Mouse (Mus musculus): ENCODE measurements around the gene Adam20.
"Not testable (repeated sequence)": the region's sequence is repeated elsewhere in the genome, so short reads cannot be mapped to it uniquely, and the experiment has no call there.

Adam20 gene

GRCm38 (mm10) chr8:40792973-40793372, at the start of gene Adam20:
Adam20 (plus strand) TSS chr8:40793273.
- DNase-seq (ENCODE audit: low read depth, low spot score) = not testable (repeated sequence)

GRCm38 (mm10) chr8:40751908-40752307, 41.2 kb upstream of the Adam20 start, which contains the start of gene Adam25:
Adam25 (plus strand) TSS chr8:40752208.
- not testable (repeated sequence) for DNase-seq (ENCODE audit: low read depth, low spot score)

DNA sequence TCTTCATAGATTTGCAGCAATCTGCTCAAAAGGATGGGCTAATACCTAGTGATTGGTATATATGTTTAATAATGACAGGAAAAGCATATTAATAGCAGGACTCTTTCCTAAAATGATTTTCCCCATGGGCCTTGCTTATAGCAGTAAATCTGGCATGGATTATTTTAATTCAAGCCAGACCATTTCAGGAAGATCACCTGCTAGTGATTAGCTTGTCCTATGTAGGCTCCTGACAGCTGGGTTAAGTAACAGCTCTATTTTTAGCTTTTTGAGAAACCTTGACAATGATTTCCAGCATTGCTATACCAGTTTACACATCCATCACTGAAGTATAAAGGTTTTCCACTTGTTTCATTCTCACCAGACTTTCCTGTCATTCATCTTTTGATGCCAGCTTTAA, 9.8 kb upstream of the Adam20 start:
- DNase-seq (ENCODE audit: low read depth, low spot score) = no peak

DNA sequence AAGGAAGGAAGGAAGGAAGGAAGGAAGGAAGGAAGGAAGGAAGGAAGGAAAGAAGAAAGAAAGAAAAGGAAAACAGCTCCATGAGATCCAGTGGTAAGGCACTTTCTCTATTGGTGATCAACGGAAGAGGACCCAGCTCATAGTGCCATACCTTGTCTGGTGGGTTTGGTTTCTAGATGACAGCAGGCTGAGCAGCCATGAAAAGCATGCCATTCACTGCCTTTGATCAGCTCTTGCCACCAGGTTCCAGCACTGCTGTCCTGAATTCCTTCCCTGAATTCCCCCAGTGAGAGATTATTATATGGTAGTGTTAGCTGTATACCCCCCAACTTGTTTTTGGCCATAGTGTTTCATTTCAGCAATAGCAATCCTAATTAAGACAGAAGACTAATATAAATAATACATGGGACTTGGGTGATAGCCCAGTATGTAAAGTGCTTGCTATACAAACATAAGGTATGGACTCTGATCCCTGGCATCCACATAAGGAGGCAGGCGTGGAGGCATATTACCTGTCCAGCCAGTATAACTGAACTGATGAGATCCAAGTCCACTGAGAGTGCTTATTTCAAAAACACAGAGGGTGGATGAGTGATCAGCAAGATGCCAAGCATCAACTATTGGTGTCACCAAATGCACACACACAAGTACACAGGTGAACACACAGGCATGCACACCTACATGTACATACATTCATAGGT, 10.5 kb downstream of the Adam20 start:
- no peak for DNase-seq (ENCODE audit: low read depth, low spot score)

All from retina, adult 2 months (tissue).